Mouse (Mus musculus) lung, embryonic 15.5 days (tissue): Measurements from ENCODE around the gene Rmdn2. TPM values are rescaled to one million over a fixed set of nuclear protein-coding genes. Genes with fewer than 3 reads are reported as not detected.

Experiments
- ATAC-seq: fragments of 200-750 bp; cut with Nextera tagmentation; 2 replicates; pipeline ENCODE4 v1.8.0; 2017; ENCODE audit warnings: moderate number of reproducible peaks, borderline replicate concordance; ENCODE audit not compliant: low FRiP score, low TSS enrichment; ENCODE audit errors: extremely low read depth
- H3K27ac ChIP-seq: fragments of 300-500 bp; sonication (generic); 2 replicates; pipeline ENCODE4 v1.5.1; 2015; ENCODE audit warnings: moderate library complexity, mild to moderate bottlenecking, inconsistent platforms
- H3K27me3 ChIP-seq: fragments of 300-500 bp; sonication (generic); 2 replicates; pipeline ENCODE4 v1.6.1; 2015; ENCODE audit warnings: inconsistent platforms
- H3K36me3 ChIP-seq: fragments of 300-500 bp; sonication (generic); 2 replicates; pipeline ENCODE4 v1.6.1; 2015; ENCODE audit warnings: inconsistent platforms
- H3K4me1 ChIP-seq: fragments of 300-500 bp; sonication (generic); 2 replicates; pipeline ENCODE4 v1.6.1; 2015; ENCODE audit warnings: inconsistent platforms
- H3K4me2 ChIP-seq: fragments of 300-500 bp; sonication (generic); 2 replicates; pipeline ENCODE4 v1.6.1; 2015; ENCODE audit warnings: inconsistent platforms, mild to moderate bottlenecking, moderate library complexity
- H3K4me3 ChIP-seq: fragments of 300-500 bp; sonication (generic); 2 replicates; pipeline ENCODE4 v1.5.1; 2015; ENCODE audit warnings: mild to moderate bottlenecking, inconsistent platforms
- H3K9ac ChIP-seq: fragments of 300-500 bp; sonication (generic); 2 replicates; pipeline ENCODE4 v1.6.1; 2015; ENCODE audit warnings: inconsistent platforms
- H3K9me3 ChIP-seq: fragments of 300-500 bp; sonication (generic); 2 replicates; pipeline ENCODE4 v1.6.1; 2016; ENCODE audit warnings: inconsistent platforms
- WGBS: fragments of 180-500 bp; shearing (Covaris S2); methylation state at CpG from one replicate; pipeline ENCODE4 v1.1.7; 2015; 5-methylcytosine and 5-hydroxymethylcytosine counted together
- polyA plus RNA-seq: library from polyadenylated mRNA; unstranded; fragments of >200 nt; fragmentation: Nextera tagmentation; extraction: Ambion mirVana; gene quantifications from 2 replicates; pipeline ENCODE4 v1.2.1, GENCODE M21; 2015

Rmdn2 gene
- polyA plus RNA-seq, 1 experiment from 2014 or later, result 20.5 TPM

GRCm38 (mm10) chr17:79661387-79661786 lies 49.7 kb downstream of the Rmdn2 start:
- Histone ChIP-seq H3K27me3 (no peaks in the 10 kb centered on the region), H3K4me3 (no peak overlapping the region), H3K36me3 (no peaks in the 10 kb centered on the region), H3K4me2 (peak overlapping the region; percentile 20), H3K9ac (no peak overlapping the region), H3K9me3 (no peaks in the 10 kb centered on the region), H3K4me1 (peaks cover 14% of the 10 kb centered on the region; the same call in 1 of the 2 replicates), H3K27ac (0 out of 2 replicates have a peak overlapping the region, but pooled peaks have one; percentile 2)
- WGBS, result 25% methylated on average over 7 of the region's 7 CpGs
- ATAC-seq, result no peak

GRCm38 (mm10) chr17:79661848-79662247 lies 50.2 kb downstream of the Rmdn2 start:
- Histone ChIP-seq H3K27ac (0 out of 2 replicates have a peak overlapping the region, but pooled peaks have one; percentile 2), H3K9ac (no peak overlapping the region), H3K4me1 (peaks cover 14% of the 10 kb centered on the region; the same call in 1 of the 2 replicates), H3K36me3 (no peaks in the 10 kb centered on the region), H3K4me3 (no peak overlapping the region), H3K4me2 (peak overlapping the region; percentile 20; the same call in 1 of the 2 replicates), H3K9me3 (no peaks in the 10 kb centered on the region), H3K27me3 (no peaks in the 10 kb centered on the region)
- ATAC-seq, result no peak
- 60% methylated on average over 9 of the region's 9 CpGs for WGBS

GRCm38 (mm10) chr17:79663393-79664105 lies 51.9 kb downstream of the Rmdn2 start:
- H3K9me3 ChIP-seq, result no peaks in the 10 kb centered on the region
- no peak overlapping the region for H3K4me3 ChIP-seq
- H3K9ac ChIP-seq, result no peak overlapping the region
- WGBS, result 10% methylated on average over 3 of the region's 3 CpGs
- no peaks in the 10 kb centered on the region for H3K27me3 ChIP-seq
- no peak overlapping the region for H3K4me2 ChIP-seq
- no peak for ATAC-seq
- H3K36me3 ChIP-seq, result no peaks in the 10 kb centered on the region
- no peak overlapping the region for H3K27ac ChIP-seq
- H3K4me1 ChIP-seq, result peaks cover 10% of the 10 kb centered on the region; the same call in 1 of the 2 replicates

GRCm38 (mm10) chr17:79664106-79664417 lies 52.4 kb downstream of the Rmdn2 start:
- no peak overlapping the region for H3K4me3 ChIP-seq
- H3K4me2 ChIP-seq, result no peak overlapping the region
- 92% methylated on average over 2 of the region's 2 CpGs for WGBS
- H3K27ac ChIP-seq, result no peak overlapping the region
- H3K27me3 ChIP-seq, result no peaks in the 10 kb centered on the region
- H3K4me1 ChIP-seq, result peaks cover 10% of the 10 kb centered on the region; the same call in 1 of the 2 replicates
- H3K36me3 ChIP-seq, result no peaks in the 10 kb centered on the region
- ATAC-seq, result no peak
- H3K9ac ChIP-seq, result no peak overlapping the region
- no peaks in the 10 kb centered on the region for H3K9me3 ChIP-seq

GRCm38 (mm10) chr17:79670837-79671236 lies 59.2 kb downstream of the Rmdn2 start:
- H3K9me3 ChIP-seq, result no peaks in the 10 kb centered on the region
- no peak overlapping the region for H3K4me2 ChIP-seq
- no peaks in the 10 kb centered on the region for H3K27me3 ChIP-seq
- H3K27ac ChIP-seq, result no peak overlapping the region
- H3K4me1 ChIP-seq, result no peaks in the 10 kb centered on the region
- ATAC-seq, result no peak
- no peaks in the 10 kb centered on the region for H3K36me3 ChIP-seq
- WGBS, result 62% methylated on average over 2 of the region's 2 CpGs
- H3K4me3 ChIP-seq, result no peak overlapping the region
- no peak overlapping the region for H3K9ac ChIP-seq

GRCm38 (mm10) chr17:79695106-79695505 lies 83.4 kb downstream of the Rmdn2 start:
- no peak overlapping the region for H3K27ac ChIP-seq
- H3K36me3 ChIP-seq, result no peaks in the 10 kb centered on the region
- H3K9ac ChIP-seq, result no peak overlapping the region
- no peaks in the 10 kb centered on the region for H3K4me1 ChIP-seq
- ATAC-seq, result no peak
- 56% methylated on average over 4 of the region's 4 CpGs for WGBS
- no peak overlapping the region for H3K4me3 ChIP-seq
- H3K27me3 ChIP-seq, result no peaks in the 10 kb centered on the region
- no peak overlapping the region for H3K4me2 ChIP-seq
- H3K9me3 ChIP-seq, result no peaks in the 10 kb centered on the region

GRCm38 (mm10) chr17:79695541-79695940 lies 83.9 kb downstream of the Rmdn2 start:
- ATAC-seq, result no peak
- 85% methylated on average over 6 of the region's 6 CpGs for WGBS
- Histone ChIP-seq H3K27me3 (no peaks in the 10 kb centered on the region), H3K4me1 (no peaks in the 10 kb centered on the region), H3K4me3 (no peak overlapping the region), H3K27ac (no peak overlapping the region), H3K9ac (no peak overlapping the region), H3K9me3 (no peaks in the 10 kb centered on the region), H3K4me2 (no peak overlapping the region), H3K36me3 (no peaks in the 10 kb centered on the region)

- H3K9ac ChIP-seq, result no peak overlapping the region
- H3K27me3 ChIP-seq, result no peaks in the 10 kb centered on the region
- H3K4me3 ChIP-seq, result no peak overlapping the region
- no peak overlapping the region for H3K4me2 ChIP-seq
- no peaks in the 10 kb centered on the region for H3K36me3 ChIP-seq
- no peaks in the 10 kb centered on the region for H3K9me3 ChIP-seq
- no peak for ATAC-seq
- WGBS, result 37% methylated on average over 1 of the region's 1 CpGs
- no peaks in the 10 kb centered on the region for H3K4me1 ChIP-seq
- H3K27ac ChIP-seq, result no peak overlapping the region
Observed at GRCm38 (mm10) chr17:79699197-79699596, 87.5 kb downstream of the Rmdn2 start.

GRCm38 (mm10) chr17:79700871-79701270 lies 89.2 kb downstream of the Rmdn2 start:
- H3K9ac ChIP-seq, result no peak overlapping the region
- no peak overlapping the region for H3K27ac ChIP-seq
- H3K4me1 ChIP-seq, result no peaks in the 10 kb centered on the region
- ATAC-seq, result no peak
- no peaks in the 10 kb centered on the region for H3K36me3 ChIP-seq
- 71% methylated on average over 5 of the region's 5 CpGs for WGBS
- no peaks in the 10 kb centered on the region for H3K27me3 ChIP-seq
- H3K4me3 ChIP-seq, result no peak overlapping the region
- no peaks in the 10 kb centered on the region for H3K9me3 ChIP-seq
- H3K4me2 ChIP-seq, result no peak overlapping the region

GRCm38 (mm10) chr17:79705671-79706455 lies 94.2 kb downstream of the Rmdn2 start:
- Histone ChIP-seq H3K27me3 (peaks cover 12% of the 10 kb centered on the region), H3K4me3 (no peak overlapping the region), H3K9ac (no peak overlapping the region), H3K27ac (no peak overlapping the region), H3K36me3 (no peaks in the 10 kb centered on the region), H3K4me2 (no peak overlapping the region), H3K9me3 (no peaks in the 10 kb centered on the region), H3K4me1 (no peaks in the 10 kb centered on the region)
- ATAC-seq, result no peak
- WGBS, result 61% methylated on average over 9 of the region's 9 CpGs

- no peak for ATAC-seq
- H3K4me2 ChIP-seq, result no peak overlapping the region
- H3K4me1 ChIP-seq, result peaks cover 3% of the 10 kb centered on the region
- H3K36me3 ChIP-seq, result no peaks in the 10 kb centered on the region
- no peak overlapping the region for H3K27ac ChIP-seq
- H3K27me3 ChIP-seq, result peaks cover 32% of the 10 kb centered on the region
- WGBS, result 11% methylated on average over 7 of the region's 7 CpGs
- no peaks in the 10 kb centered on the region for H3K9me3 ChIP-seq
- H3K9ac ChIP-seq, result no peak overlapping the region
- H3K4me3 ChIP-seq, result no peak overlapping the region
Observed at GRCm38 (mm10) chr17:79708168-79708567, 96.5 kb downstream of the Rmdn2 start.

- H3K27me3 ChIP-seq, result peaks cover 48% of the 10 kb centered on the region
- 70% methylated on average over 1 of the region's 1 CpGs for WGBS
- no peaks in the 10 kb centered on the region for H3K36me3 ChIP-seq
- H3K9me3 ChIP-seq, result no peaks in the 10 kb centered on the region
- H3K4me3 ChIP-seq, result no peak overlapping the region
- H3K27ac ChIP-seq, result no peak overlapping the region
- no peak overlapping the region for H3K4me2 ChIP-seq
- ATAC-seq, result no peak
- peaks cover 19% of the 10 kb centered on the region for H3K4me1 ChIP-seq
- H3K9ac ChIP-seq, result no peak overlapping the region
Observed at GRCm38 (mm10) chr17:79709718-79710117, 98.1 kb downstream of the Rmdn2 start.
